Mouse (Mus musculus) megakaryocyte, embryonic 14.5 days (primary cell): Measurements from ENCODE around the gene Gm49392. TPM values are rescaled to one million over a fixed set of nuclear protein-coding genes. Genes with fewer than 3 reads are reported as not detected.

Experiments used
- H3K27me3 ChIP-seq: replicated peaks from 2 replicates; pipeline ENCODE3; 2012; ENCODE audit warnings: inconsistent platforms
- H3K36me3 ChIP-seq: replicated peaks from 2 replicates; pipeline ENCODE3; 2012; ENCODE audit warnings: low read length, inconsistent platforms, mixed read lengths
- H3K4me1 ChIP-seq: 2 replicates; pipeline ENCODE4 v1.6.1; 2012; ENCODE audit warnings: inconsistent platforms
- H3K4me3 ChIP-seq: replicated peaks from 2 replicates; pipeline ENCODE3; 2012; ENCODE audit warnings: moderate library complexity, mild to moderate bottlenecking, inconsistent platforms
- H3K9me3 ChIP-seq: 2 replicates; pipeline ENCODE4 v1.6.1; 2012; ENCODE audit warnings: inconsistent platforms
- FLI1 ChIP-seq: IDR thresholded peaks from 2 replicates; pipeline ENCODE4 v1.6.1; 2012; ENCODE audit warnings: low read length, inconsistent platforms, mixed read lengths
- GATA1 ChIP-seq: IDR thresholded peaks from 3 replicates; pipeline ENCODE4 v1.6.1; 2012; ENCODE audit warnings: mixed read lengths, low read length, inconsistent platforms, borderline replicate concordance
- polyA plus RNA-seq: library from polyadenylated mRNA; stranded (reverse); fragments of >175 nt; gene quantifications from 2 replicates; pipeline ENCODE4 v1.2.3, GENCODE M21; 2012; ENCODE audit warnings: low replicate concordance; ENCODE audit not compliant: insufficient read depth

Gene Gm49392
- polyA plus RNA-seq, 1 experiment = 11.0 TPM

GRCm38 (mm10) chr13:60843153-60843552, 53.5 kb downstream of the Gm49392 start:
- no peak overlapping the region for H3K4me3 ChIP-seq
- no peaks in the 10 kb centered on the region for H3K9me3 ChIP-seq
- TF ChIP-seq GATA1 = no peak
- TF ChIP-seq FLI1 = no peak
- H3K4me1 ChIP-seq = peaks cover 35% of the 10 kb centered on the region
- H3K27me3 ChIP-seq = no peaks in the 10 kb centered on the region
- peaks cover 13% of the 10 kb centered on the region for H3K36me3 ChIP-seq

- peaks cover 30% of the 10 kb centered on the region for H3K4me1 ChIP-seq
- H3K27me3 ChIP-seq = no peaks in the 10 kb centered on the region
- no peak for TF ChIP-seq FLI1
- TF ChIP-seq GATA1 = no peak
These were observed 54.0 kb downstream of the Gm49392 start for GRCm38 (mm10) chr13:60842703-60843102.

DNA sequence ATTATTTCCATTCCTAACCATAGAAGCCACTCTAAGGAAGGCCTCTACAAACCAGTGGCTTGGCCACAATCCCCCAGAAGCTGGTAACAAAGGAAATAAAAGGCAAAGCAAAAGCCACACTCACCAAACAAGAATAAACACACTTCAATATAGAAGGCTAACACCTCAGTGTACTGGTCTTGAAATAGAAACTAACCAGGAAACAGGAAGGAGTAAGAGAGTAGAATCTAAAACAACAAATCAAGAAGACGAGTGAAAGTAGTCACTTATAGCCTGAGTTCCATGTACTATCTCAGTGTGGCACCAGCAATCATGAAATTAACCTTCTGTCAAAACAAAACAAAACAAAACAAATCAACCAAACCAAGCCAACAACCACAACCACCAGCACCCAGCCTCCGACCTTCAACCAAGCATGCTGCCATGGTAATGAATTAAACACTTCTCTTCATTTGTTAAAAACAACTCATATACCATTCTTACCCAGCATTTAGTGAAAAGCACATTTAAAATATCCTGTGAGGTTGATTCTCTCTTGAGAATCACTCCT, 57.3 kb downstream of the Gm49392 start:
- Histone ChIP-seq H3K9me3 (no peaks in the 10 kb centered on the region), H3K4me1 (peaks cover 21% of the 10 kb centered on the region), H3K27me3 (no peaks in the 10 kb centered on the region), H3K36me3 (peaks cover 6% of the 10 kb centered on the region), H3K4me3 (no peak overlapping the region)
- TF ChIP-seq FLI1 (no peak), GATA1 (no peak)

More at GRCm38 (mm10) chr13:60842703-60843102, 54.0 kb downstream of the Gm49392 start:
- H3K36me3 ChIP-seq = peaks cover 12% of the 10 kb centered on the region
- H3K4me3 ChIP-seq = no peak overlapping the region
- no peaks in the 10 kb centered on the region for H3K9me3 ChIP-seq

DNA sequence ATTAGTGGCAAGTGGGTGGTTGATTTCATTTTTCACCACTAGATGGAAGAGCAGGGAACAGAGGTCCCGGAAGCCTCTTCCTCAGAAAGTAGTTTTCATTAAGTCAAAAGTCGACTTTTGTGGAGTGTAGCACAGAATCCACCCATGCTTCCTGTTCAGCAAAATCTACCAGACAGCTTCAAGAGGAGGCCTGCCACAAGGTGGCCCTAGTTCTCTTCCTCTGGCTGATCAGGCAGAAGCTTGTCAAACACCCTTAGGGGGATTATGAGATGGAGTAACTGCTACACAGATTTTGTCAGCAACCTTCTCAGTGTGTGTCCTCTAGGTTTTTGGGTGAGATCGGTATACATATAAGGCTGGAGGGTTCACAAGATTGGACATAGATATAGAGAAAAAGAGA, 70.6 kb downstream of the Gm49392 start:
- Histone ChIP-seq H3K36me3 (no peaks in the 10 kb centered on the region), H3K4me3 (no peak overlapping the region), H3K9me3 (no peaks in the 10 kb centered on the region), H3K4me1 (peaks cover 20% of the 10 kb centered on the region), H3K27me3 (no peaks in the 10 kb centered on the region)
- TF ChIP-seq FLI1 (no peak), GATA1 (no peak)

DNA sequence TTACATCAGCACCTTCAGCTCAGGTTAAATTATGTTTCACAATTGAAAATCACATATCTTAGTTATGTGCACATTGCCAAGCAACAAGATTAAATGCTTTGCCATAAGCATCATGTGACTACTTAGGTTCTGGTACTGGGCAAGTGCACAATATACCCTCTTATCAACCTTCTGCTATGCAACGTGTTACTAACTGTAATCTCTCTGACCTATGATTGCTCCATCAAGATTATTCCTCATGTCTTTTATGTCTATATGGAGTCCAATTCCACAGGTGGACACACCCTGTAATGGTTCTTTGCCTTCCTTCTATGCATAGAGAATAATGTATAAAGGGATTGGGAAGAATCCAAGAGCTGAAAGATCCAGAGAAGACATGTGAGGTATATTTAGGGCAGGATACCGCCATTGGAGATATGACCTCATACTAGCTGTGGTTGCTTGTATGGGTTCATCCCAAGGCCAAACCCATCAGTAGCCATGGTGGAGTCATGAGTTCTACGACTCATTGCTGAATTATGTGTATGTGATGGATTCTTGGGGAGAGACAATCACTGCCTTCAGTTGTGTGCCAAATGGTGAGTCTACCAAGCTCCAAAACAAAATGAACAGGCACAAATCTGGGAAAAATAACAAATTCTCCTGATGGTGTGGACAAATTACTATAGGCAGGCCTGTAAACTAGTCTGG, 76.1 kb downstream of the Gm49392 start:
- H3K36me3 ChIP-seq = no peaks in the 10 kb centered on the region
- no peak overlapping the region for H3K4me3 ChIP-seq
- no peaks in the 10 kb centered on the region for H3K9me3 ChIP-seq
- peaks cover 36% of the 10 kb centered on the region for H3K4me1 ChIP-seq
- no peak for TF ChIP-seq GATA1
- no peak for TF ChIP-seq FLI1
- no peaks in the 10 kb centered on the region for H3K27me3 ChIP-seq

GRCm38 (mm10) chr13:60819469-60819868, 77.2 kb downstream of the Gm49392 start:
- TF ChIP-seq FLI1 = no peak
- no peak for TF ChIP-seq GATA1
- no peaks in the 10 kb centered on the region for H3K9me3 ChIP-seq
- H3K36me3 ChIP-seq = no peaks in the 10 kb centered on the region
- H3K4me3 ChIP-seq = no peak overlapping the region
- H3K27me3 ChIP-seq = no peaks in the 10 kb centered on the region
- H3K4me1 ChIP-seq = peaks cover 48% of the 10 kb centered on the region

- H3K4me1 ChIP-seq = peaks cover 61% of the 10 kb centered on the region
- TF ChIP-seq FLI1 = no peak
- no peaks in the 10 kb centered on the region for H3K9me3 ChIP-seq
- no peak overlapping the region for H3K4me3 ChIP-seq
- no peaks in the 10 kb centered on the region for H3K27me3 ChIP-seq
- H3K36me3 ChIP-seq = no peaks in the 10 kb centered on the region
These were observed 83.0 kb downstream of the Gm49392 start for GRCm38 (mm10) chr13:60813722-60814121.

GRCm38 (mm10) chr13:60812768-60813167, 83.9 kb downstream of the Gm49392 start:
- H3K36me3 ChIP-seq = no peaks in the 10 kb centered on the region
- TF ChIP-seq FLI1 = no peak
- TF ChIP-seq GATA1 = no peak
- H3K4me1 ChIP-seq = peaks cover 70% of the 10 kb centered on the region
- no peaks in the 10 kb centered on the region for H3K9me3 ChIP-seq
- H3K4me3 ChIP-seq = no peak overlapping the region
- no peaks in the 10 kb centered on the region for H3K27me3 ChIP-seq

DNA sequence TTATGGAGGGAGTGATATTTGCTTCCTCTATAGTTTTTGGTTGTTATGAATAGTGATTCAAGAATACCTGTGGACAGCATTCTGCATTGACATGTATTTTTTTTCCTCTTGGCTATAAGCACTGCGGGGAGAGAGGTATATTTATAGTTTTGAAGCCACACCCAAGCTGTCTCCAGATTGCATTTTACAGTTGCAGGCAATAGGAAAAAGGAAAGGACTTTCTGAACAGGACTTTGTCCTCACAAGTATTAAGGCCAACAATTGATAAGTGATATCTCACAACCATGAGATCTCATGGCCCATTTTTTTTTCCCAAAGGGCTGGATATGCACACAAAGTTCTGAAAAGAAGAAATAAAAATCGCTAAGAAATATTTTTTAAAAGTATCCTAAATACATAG, 87.0 kb downstream of the Gm49392 start:
- no peaks in the 10 kb centered on the region for H3K36me3 ChIP-seq
- no peaks in the 10 kb centered on the region for H3K27me3 ChIP-seq
- H3K4me3 ChIP-seq = no peak overlapping the region
- H3K4me1 ChIP-seq = peaks cover 46% of the 10 kb centered on the region
- TF ChIP-seq GATA1 (no peak), FLI1 (no peak)
- no peaks in the 10 kb centered on the region for H3K9me3 ChIP-seq

DNA sequence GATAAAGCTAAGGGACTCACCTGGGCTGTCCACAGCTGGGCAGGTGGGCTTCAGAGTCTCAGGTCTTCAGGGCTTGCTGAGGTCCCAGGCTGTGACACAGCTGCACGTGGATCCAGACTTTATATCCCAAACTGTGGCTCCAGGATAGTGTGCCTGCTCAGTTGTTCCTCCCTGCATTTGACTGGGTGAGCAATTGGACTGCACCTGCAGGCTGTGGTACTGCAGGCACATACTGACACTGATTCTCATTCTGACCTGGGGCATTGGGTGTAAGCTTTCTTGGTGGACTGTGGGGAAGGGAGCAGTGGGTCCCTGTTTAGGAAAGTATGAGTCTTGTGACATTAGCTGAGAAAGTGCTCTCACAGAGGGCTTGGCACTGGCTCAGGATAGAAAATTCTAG, 93.9 kb downstream of the Gm49392 start, which contains the start of gene Ctsll3:
Gene Ctsll3 (minus strand): TSS at position 101 of the 400 bp plus-strand sequence.
- TF ChIP-seq FLI1 = no peak
- no peak for TF ChIP-seq GATA1
- no peak within 1 kb of the TSS for H3K4me3 ChIP-seq

More for the DNA sequence above, 93.9 kb downstream of the Gm49392 start, which contains the start of gene Ctsll3:
- Histone ChIP-seq H3K27me3 (peaks cover 8% of the 10 kb centered on the region), H3K4me1 (peaks cover 41% of the 10 kb centered on the region), H3K36me3 (no peaks in the 10 kb centered on the region), H3K9me3 (no peaks in the 10 kb centered on the region)

Other genes starting within 250 kb of the Gm49392 start
- gene BC051665, start 110.5 kb downstream of the Gm49392 start, polyA plus RNA-seq = not detected in 2 replicates
- gene Ctsll3, start 94.0 kb downstream of the Gm49392 start, polyA plus RNA-seq = not detected in 2 replicates
- not detected in 2 replicates for gene 4930486L24Rik, start 32.4 kb downstream of the Gm49392 start, polyA plus RNA-seq
- 31.9 TPM in 1 of 2 replicates, not detected in the other for gene Ctla2b, start 553 bp upstream of the Gm49392 start, polyA plus RNA-seq
- gene Tpbpb, start 8.0 kb upstream of the Gm49392 start, polyA plus RNA-seq = not detected in 2 replicates
- not detected in 2 replicates for gene Gm49393, start 38.7 kb upstream of the Gm49392 start, polyA plus RNA-seq
- gene Gm49391, start 39.7 kb upstream of the Gm49392 start, polyA plus RNA-seq = 6.5 and 26.5 TPM in 2 replicates
- gene Ctla2a, start 39.7 kb upstream of the Gm49392 start, polyA plus RNA-seq = 33.0 and 240 TPM in 2 replicates
- gene Tpbpa, start 45.1 kb upstream of the Gm49392 start, polyA plus RNA-seq = 2.1 TPM in 1 of 2 replicates, not detected in the other
- not detected in 2 replicates for gene Ctsj, start 109.1 kb upstream of the Gm49392 start, polyA plus RNA-seq
- not detected in 2 replicates for gene Ctsq, start 143.7 kb upstream of the Gm49392 start, polyA plus RNA-seq